Mouse (Mus musculus): ENCODE data around the gene Yif1a. TPM values are rescaled to one million over a fixed set of nuclear protein-coding genes. Genes with fewer than 3 reads are reported as not detected.

Gene Yif1a
- total RNA-seq (2021) = 10 to 100 TPM; 23.3 to 23.5 TPM
- long read RNA-seq, experiment 1, transcript Yif1a-201 (8 exons, 1,488 nt) = major isoform, 18 of 21 reads
- long read RNA-seq, experiment 1, partial matches to known transcripts = 2 of 21 reads
- long read RNA-seq, experiment 1, other reads (novel, unspliced or antisense) = 1 of 21 reads
- long read RNA-seq, experiment 2, transcript Yif1a-201 (8 exons, 1,488 nt) = major isoform, 21 of 23 reads
- long read RNA-seq, experiment 2, partial matches to known transcripts = 0 of 23 reads
- long read RNA-seq, experiment 2, other reads (novel, unspliced or antisense) = 2 of 23 reads

DNA sequence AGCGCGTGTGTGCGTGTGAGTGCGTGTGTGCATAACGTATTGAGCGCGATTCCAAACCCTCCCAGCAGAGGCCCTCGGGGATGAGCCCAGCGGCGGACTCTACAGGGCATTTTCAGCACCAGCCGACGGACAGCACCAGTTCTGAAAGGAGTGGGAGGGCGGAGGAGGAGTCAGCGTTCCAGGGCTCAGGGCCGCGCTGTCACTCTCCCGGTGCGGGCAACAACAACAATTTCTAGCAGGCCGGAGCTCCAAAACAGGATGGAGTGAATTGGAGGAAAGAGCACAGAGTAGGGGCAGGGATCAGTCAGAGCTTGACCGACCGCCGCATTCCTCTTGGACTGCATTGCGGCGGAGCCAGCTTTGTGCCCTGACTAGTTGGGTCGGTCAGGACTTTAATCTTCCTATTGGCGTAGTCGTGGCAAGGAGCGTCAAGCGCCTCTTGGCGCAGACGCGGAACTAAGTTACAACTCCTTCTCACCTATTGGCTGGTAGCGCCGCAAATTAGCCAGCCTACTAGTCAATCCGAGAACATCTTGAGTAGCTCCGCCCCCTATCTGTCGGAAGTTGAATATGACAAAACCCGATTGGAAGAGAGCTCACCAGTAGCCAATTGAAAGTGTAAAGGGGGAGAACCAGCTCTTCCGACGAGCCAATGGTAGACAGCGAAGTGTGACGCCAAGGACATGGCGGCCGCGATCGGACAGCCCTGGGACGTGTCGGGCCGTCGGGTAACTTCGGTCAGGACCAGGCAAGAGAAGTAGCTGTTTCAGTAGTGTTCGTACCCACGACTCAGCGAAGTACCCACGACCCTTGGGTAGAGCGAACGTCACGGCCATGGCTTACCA is at the start of gene Yif1a:
Yif1a (plus strand) TSS at position 655 of the 845 bp plus-strand sequence.
- DNase-seq (ENCODE audit: low spot score in 2 of 2) = peak; percentile 90 to 98
- Histone ChIP-seq H3K4me3 (peak within 1 kb of the TSS; percentile 93), H3K27ac (peak within 1 kb of the TSS; percentile 91)
- peak; percentile 65 for TF ChIP-seq CTCF (conservative IDR thresholded peaks at IDR 0.05)

DNA sequence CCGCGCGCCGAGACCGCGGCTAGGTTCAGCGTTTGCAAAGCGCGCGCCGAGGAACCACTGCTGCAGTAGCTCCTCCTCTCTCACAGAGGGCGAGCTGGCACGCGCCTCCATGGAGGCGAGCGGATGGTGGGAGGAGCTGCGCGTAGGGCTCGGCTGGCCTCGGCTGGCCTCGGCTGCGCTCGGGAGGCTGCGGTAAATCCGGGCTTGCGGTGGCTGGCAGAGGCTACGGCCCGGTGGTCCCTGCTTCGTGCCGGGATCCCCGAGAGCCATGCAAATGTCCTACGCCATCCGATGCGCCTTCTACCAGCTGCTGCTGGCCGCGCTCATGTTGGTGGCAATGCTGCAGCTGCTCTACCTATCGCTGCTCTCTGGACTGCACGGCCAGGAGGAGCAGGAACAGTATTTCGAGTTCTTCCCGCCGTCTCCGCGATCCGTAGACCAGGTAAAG is 49.6 kb upstream of the Yif1a start, which contains the start of the genes B4gat1 and AC124502.3:
B4gat1 (plus strand) TSS at position 118 of the 448 bp plus-strand sequence.
AC124502.3 (plus strand) TSS at position 183 of the 448 bp plus-strand sequence.
- peak within 1 kb of the TSS; percentile 96 for H3K27ac ChIP-seq
- H3K4me3 ChIP-seq = peak within 1 kb of the TSS; percentile 92
- TF ChIP-seq CTCF (conservative IDR thresholded peaks at IDR 0.05) = peak; percentile 68
- peak; percentile 91 to 92 for DNase-seq (ENCODE audit: low spot score in 2 of 2)

DNA sequence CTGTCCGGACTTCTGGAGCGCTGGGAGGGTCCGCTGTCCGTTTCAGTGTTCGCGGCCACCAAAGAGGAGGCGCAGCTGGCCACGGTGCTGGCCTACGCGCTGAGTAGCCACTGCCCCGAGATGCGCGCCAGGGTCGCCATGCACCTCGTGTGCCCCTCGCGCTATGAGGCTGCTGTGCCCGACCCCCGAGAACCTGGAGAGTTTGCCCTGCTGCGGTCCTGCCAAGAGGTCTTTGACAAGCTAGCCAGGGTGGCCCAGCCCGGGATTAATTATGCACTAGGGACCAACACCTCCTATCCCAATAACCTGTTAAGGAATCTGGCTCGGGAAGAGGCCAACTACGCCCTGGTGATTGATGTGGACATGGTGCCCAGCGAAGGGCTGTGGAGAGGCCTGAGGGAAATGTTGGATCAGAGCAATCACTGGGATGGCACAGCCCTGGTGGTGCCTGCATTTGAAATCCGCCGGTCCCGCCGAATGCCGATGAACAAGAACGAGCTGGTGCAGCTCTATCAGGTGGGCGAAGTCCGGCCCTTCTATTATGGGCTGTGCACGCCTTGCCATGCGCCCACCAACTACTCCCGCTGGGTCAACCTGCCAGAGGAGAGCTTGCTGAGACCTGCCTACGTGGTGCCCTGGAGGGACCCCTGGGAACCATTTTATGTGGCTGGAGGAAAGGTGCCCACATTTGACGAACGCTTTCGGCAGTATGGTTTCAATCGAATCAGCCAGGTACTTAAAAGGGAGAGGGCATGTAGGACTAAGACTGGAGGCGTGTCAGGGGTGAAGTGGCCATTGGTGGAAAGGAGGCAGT is 48.8 kb upstream of the Yif1a start:
- DNase-seq (ENCODE audit: low spot score in 2 of 2) = no peak
- H3K27ac ChIP-seq = peak overlapping the region; percentile 96
- H3K4me3 ChIP-seq = peak overlapping the region; percentile 92
- TF ChIP-seq CTCF (conservative IDR thresholded peaks at IDR 0.05) = no peak

DNA sequence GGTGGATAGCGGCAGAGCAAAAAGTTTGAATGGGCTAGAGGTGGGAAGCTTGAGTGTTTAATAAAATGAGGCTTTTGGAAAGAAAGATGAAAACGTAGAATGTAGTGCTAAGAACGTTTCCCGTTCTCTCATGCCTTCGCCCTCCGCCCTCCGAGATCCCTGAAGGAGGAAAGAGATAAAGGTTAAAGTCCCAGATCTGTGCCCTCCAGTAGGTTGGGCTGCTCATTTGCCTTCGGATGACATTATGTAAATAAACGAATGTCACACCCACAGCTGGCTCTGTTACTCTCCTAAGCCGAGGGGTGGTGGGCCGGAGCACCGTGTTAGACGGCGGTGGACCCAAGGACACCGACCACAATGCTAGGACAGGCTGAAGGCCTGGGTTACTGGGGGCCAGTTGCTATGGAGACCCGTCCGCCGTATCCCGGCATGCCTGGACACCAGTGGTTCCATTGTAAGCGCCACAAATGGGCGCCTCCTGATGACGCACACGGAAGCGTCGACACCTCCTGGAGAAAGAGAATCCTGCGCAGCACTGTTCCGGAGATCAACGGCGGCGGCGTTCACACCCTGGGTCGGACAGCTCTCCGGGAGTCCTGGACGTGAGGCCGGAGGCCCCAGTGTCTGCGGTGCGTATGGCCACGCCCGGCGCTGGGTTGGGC is 47.3 kb upstream of the Yif1a start, which contains the start of gene Brms1:
Brms1 (plus strand) TSS at position 493 of the 662 bp plus-strand sequence.
- Histone ChIP-seq H3K4me3 (peak within 1 kb of the TSS; percentile 92), H3K27ac (peak within 1 kb of the TSS; percentile 96)
- TF ChIP-seq CTCF (conservative IDR thresholded peaks at IDR 0.05) = peak; percentile 19
- DNase-seq (ENCODE audit: low spot score in 2 of 2) = peak; percentile 91 to 95

DNA sequence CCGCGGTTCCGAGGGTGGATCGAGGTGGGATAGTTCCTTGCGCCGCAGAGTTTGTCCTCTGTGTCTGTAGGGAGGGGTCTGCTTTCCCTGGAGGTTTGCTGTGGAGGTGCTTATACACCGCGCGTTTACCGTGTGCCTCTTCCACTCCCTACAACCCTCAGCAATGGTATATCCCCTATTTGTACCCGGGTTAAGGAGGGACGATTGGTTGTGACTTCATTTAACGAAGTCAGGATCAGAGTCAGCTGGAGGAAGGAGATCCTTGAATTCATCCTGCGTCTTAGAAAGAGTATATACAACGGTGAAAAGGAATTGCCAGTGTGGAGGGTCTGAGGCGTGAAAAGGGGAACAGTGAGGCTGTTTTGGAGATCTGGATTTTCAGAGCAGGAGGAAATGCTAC is 46.8 kb upstream of the Yif1a start:
- no peak for DNase-seq (ENCODE audit: low spot score in 2 of 2)
- H3K4me3 ChIP-seq = peak overlapping the region; percentile 92
- TF ChIP-seq CTCF (conservative IDR thresholded peaks at IDR 0.05) = no peak
- H3K27ac ChIP-seq = peak overlapping the region; percentile 96

DNA sequence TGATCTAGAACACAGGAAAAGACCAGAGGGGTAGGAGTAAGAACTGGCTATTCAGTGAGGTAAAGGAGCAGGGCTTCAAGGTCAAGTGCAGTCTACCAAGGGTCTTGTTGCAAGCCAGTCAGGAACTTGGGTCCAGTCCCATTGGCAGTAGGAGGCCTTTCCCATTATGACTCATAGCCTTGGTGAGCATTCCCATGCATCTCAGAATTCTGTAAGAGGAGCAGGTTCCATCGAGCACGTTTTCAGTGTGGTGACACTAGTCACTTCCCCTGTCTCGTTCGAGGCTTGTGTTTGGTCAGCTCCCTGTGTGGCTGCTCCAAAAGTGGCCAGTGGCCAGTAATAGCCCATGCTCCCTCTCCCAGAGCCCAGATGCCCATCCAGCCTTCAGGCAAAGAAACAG is 42.8 kb upstream of the Yif1a start:
- DNase-seq (ENCODE audit: low spot score in 2 of 2) = peak in 1 of 2 experiments; percentile 0
- peak overlapping the region; percentile 98; the same call in 1 of the 2 replicates for H3K27ac ChIP-seq
- H3K4me3 ChIP-seq = no peak overlapping the region
- TF ChIP-seq CTCF (conservative IDR thresholded peaks at IDR 0.05) = no peak

DNA sequence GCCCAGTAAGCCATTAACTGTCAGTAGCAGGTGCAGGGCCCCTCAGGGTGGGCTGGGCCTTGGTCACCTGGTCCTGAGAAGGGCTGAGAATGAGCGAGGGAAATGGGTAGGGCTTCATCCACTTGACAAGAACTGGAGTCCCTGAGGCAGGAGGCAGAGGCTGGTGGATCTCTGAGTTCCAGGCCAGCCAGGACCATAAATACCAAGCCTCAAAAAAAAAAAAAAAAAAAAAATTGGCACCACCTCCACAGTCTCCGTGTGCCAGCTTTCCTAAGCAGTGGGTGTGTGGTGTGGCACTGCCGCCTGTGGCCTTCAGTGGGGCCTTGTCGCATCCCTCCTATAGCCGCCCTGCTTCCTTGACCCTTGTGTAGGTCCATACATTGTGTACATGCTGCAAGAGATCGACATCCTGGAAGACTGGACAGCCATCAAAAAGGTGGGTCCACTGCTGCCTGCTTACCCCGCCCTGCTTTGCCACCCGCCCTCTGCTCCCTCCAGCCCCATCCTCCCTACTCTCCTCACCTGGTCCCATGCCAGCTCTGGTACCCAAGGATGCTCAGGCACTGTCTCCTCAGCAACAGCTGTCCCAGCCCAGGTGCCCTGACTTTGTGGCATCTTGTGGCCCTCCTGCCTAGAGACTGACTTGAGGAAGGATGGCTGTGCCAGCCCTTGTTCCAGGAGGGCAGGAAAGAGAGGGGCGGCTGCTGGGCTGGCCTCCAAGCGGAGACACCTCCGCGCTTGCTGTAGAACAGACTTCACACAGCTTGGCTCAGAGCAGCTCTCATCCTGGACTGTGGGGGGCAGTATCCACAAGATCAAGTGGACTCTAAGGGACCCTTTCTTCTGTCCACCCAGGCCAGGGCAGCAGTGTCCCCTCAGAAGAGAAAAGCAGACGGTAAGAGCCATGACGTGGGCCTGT is 39.9 kb upstream of the Yif1a start:
- Histone ChIP-seq H3K4me3 (peak overlapping the region; percentile 26), H3K27ac (peak overlapping the region; percentile 98)

DNA sequence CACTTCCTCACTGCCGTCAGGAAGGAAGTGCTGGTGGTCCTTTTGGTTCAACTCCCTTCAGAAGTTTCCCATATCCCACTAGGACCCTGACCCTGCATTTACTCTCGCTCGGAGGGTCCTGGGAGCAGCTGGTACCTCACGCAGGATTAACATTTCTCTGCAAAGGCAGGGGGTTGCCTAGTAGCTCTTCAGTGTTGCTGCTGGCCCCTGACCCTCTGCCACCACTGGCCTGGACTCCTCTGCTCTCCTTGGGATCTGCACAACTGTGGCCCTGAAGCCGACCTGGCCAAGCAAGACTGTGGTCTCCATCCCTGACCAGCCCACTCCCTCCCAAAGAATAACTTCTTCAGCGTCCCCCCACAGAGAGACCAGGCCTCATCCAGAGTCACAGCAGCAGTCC is 39.0 kb upstream of the Yif1a start:
- Histone ChIP-seq H3K27ac (peak overlapping the region; percentile 98), H3K4me3 (peak overlapping the region; percentile 8; the same call in 1 of the 2 replicates)
- DNase-seq (ENCODE audit: low spot score in 2 of 2) = peak in 1 of 2 experiments; percentile 1
- no peak for TF ChIP-seq CTCF (conservative IDR thresholded peaks at IDR 0.05)

More for the DNA sequence above, 39.9 kb upstream of the Yif1a start:
- TF ChIP-seq CTCF (conservative IDR thresholded peaks at IDR 0.05) = peak; percentile 68
- DNase-seq (ENCODE audit: low spot score in 2 of 2) = peak; percentile 70 to 76

DNA sequence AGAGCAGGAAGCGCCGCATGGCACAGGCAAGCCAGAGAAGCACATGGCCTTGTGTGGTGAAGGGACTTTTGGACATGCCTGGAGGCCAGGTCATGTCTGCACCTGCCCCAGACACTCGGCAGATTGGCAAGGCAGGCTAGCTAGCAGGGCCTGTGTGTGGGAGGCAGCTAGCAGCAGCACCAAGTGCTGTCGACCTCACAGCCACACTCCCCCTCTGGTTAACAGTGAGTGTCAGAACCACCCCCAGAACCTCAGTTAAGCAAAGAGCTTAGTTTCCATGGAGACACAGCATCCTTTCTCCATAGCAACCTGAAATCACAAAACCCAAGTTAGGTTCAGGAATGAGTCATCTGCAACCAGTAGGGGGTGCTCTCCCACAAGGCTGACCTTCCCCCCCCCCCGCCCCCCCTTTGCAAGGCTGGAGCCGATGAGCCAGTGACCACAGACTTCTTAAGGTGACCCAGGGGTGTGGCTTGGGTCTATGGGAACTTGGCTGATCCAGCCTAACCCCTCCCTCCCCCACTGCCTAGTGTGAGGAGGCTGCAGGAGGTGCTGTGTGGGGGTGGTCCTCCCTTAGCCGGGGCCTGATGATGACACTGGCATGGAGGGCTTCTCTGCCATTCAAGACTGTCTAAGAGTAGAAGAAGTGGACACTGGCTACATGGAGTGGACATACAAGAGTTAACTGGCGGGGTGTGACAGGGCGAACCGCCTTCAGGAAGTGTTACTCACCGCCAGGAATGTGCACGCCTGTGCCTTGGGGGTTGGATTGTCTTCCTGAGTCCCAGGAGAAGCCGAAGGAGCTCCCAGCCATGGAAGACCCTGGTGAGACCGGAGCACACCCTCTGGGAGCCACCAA is 38.1 kb upstream of the Yif1a start, which contains the start of gene Rin1:
Rin1 (plus strand) TSS at position 435 of the 859 bp plus-strand sequence.
- Histone ChIP-seq H3K27ac (peak within 1 kb of the TSS; percentile 98), H3K4me3 (peak within 1 kb of the TSS; percentile 65)
- peak; percentile 82 for TF ChIP-seq CTCF (conservative IDR thresholded peaks at IDR 0.05)
- peak; percentile 75 to 91 for DNase-seq (ENCODE audit: low spot score in 2 of 2)

DNA sequence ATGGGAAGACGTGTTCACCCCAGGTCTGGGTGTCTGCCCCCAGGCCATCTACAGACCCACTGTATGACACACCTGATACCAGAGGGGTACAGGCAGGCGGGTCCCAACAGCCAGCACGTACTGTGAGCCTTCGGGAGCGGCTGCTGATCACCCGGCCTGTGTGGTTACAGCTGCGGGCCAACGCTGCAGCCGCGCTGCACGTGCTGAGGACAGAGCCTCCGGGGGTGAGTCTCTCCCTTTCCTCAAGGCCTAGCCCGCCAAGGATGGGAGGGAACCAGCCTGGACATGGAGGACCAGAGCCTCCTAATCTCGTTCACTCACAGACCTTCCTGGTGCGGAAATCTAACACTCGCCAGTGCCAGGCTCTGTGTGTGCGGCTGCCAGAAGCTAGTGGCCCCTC is 37.3 kb upstream of the Yif1a start:
- peak in 1 of 2 experiments; percentile 7 for DNase-seq (ENCODE audit: low spot score in 2 of 2)
- no peak for TF ChIP-seq CTCF (conservative IDR thresholded peaks at IDR 0.05)
- H3K27ac ChIP-seq = peak overlapping the region; percentile 98
- peak overlapping the region; percentile 65 for H3K4me3 ChIP-seq
